Mouse (Mus musculus) heart, postnatal 10 days (tissue): ENCODE results near the gene Fip1l1. TPM values are rescaled to one million over a fixed set of nuclear protein-coding genes. Genes with fewer than 3 reads are reported as not detected.
A peak's percentile ranks its signal among the peaks of the same experiment; 100 is the strongest.

ENCODE experiments used
- DNase-seq, 2 experiments: peaks; one replicate each; pipeline ENCODE4 v3.0.0; 2021
- intact Hi-C: fragments of 180-260 bp; cut with DNase I; formaldehyde crosslinking; loops from one replicate; pipeline ENCODE4 v1.15.1; 2025
- total RNA-seq, 2 experiments: library from RNA; stranded (reverse); gene quantifications; 2 replicates each; pipeline ENCODE4 v1.2.3; 2021

The Fip1l1 gene
- total RNA-seq, 2 experiments from 2014 or later: 41.4 to 41.6 TPM

DNA sequence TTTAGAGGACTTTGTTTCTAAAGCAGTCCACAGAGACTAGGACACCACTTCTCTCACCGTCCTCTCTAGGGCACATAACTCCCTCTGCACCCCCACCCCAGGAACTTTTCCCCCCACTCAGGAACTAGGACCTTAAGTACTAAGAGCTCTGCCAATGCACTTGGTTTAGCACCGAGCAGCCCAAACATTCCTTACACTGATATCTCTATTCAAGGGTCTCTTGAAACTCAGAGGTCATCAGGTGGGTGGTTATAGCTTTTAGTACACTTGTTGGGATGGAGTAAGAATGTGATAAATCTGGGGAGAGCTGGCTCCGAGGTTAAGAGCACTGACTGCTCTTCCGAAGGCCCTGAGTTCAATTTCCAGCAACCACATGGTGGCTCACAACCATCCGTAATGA, 77.5 kb downstream of the Fip1l1 start:
- no peak for DNase-seq
- intact Hi-C loops: no loop called here

DNA sequence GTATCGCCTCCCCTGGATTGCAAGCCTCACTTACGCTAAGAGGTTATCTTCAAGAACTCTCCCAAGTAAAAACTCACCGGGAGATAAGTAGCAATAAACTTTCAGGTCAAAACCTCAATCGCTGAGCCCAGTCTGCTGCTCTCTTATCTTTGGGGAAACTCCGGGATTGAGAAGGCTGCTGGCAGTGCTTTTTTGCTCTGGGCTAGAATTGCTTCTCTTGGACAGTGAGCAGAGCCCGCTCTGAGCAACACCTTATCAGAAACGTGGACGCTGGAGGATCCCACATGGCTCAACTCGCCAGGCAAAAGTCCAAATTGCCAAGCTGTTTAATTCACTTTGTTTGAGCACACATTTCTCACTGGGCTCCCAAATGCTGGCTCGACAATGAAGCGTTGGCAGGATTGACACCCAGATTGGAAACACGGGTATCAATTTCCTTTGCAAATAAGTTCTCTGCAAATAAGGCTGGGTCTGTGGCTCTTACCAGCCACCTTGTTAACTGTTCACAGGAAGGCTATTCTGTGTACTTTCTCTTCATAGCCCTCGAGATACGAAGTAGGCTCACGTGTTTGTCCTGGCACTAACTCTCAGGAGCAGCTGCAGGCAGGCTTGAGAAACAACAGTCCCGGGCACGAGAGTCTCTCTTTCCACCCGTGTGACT, 78.4 kb downstream of the Fip1l1 start:
- intact Hi-C loops: no loop called here

DNA sequence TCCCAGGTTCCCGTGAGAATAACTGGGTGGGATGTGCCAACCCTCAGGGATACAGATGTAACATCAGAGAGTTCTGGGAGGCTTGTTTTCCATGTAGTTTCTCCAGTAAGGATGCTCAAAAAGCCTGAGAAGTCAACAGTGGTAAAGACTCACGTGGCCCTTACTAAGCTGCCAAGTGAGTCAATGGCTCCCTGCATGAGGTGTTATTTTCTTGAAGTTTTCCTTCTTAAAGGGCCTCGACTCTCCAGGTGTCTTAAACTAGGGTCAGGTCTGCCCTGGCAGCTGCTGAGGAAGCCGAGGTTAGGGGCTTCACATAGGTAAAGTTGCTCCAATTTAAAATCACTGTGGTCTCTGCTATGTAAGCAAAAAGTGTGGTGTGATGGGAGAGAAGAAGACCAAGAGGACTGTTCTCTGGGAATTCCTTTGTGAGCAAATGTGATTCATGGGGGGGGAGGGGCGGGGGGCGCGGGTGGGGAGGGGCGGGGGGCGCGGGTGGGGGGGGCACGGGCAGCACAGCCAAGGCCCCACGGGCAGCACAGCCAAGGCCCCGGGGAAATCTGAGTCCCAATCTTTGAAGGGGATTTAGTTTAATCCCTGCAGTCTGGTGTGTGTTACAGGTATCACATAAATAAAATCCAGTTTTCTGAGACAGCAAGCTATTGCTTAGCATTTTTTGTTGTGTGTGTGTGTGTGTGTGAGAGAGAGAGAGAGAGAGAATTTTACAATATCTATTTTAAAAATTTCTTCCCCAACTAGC, 82.7 kb downstream of the Fip1l1 start:
- intact Hi-C loops: no loop called here
- DNase-seq: no peak

More for the DNA sequence above, 78.4 kb downstream of the Fip1l1 start:
- DNase-seq: peak; percentile 65 to 67

DNA sequence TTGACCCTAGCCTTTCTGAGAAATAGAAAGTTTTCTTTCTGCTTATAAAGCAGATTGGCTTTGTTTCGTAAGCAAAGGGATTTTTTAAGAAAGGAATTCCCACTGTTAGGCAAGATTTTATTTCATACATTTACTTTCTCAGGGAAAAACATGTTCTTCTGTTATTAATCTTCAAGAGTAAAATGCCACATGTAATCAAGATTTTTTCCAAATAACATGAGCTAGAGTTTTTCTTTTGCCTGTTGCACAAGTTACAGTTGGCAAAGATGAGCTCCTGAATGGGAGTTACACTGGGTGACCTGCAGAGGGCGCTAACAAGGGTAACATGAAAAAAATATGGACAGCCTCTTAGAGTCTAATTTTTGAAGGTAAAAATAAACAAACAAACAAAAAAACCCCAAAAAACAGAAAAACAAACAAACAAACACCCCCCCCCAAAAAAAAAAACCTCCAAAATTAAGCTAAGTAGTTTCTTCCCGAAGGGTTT, 83.4 kb downstream of the Fip1l1 start:
- intact Hi-C loops: no loop called here
- peak in 1 of 2 experiments; percentile 57 for DNase-seq

DNA sequence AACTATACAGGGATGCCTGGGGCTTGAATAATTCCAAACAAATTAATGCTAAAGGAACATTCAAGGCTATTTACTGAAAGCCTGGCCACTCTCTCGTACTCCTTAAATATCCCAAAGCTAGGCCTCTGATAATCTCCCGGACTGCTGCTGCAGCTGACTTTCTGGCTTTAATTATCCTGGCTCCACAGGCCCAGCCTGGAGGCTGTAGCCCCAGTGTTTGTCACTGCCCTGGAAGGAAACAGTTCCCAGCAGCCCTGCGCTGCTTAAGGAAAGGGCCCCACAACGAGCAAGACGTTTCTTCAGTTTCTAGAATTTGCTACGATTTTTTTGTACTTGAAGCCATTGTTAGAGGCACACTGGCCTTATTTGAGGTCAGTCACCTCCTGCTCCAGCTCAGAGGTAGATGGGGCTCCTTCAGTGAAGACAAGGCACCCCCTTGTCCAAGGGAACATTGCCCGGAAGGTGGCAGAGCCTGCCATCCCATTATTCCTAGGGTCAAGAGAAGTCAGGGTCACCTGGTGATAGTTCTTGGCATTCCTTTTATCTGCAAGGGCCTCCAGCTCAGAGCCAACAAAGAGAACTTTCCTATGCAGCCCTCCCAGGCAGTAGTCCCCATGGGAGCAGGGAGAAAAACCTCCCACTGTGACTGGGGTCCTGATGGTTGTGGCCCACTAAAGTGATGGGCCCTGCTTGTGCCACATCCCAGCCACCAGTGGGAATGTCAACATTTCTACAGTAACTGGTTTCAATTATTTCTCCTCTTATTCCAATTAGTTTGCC, 86.6 kb downstream of the Fip1l1 start:
- intact Hi-C loops: no loop called here
- DNase-seq: peak in 1 of 2 experiments; percentile 32

DNA sequence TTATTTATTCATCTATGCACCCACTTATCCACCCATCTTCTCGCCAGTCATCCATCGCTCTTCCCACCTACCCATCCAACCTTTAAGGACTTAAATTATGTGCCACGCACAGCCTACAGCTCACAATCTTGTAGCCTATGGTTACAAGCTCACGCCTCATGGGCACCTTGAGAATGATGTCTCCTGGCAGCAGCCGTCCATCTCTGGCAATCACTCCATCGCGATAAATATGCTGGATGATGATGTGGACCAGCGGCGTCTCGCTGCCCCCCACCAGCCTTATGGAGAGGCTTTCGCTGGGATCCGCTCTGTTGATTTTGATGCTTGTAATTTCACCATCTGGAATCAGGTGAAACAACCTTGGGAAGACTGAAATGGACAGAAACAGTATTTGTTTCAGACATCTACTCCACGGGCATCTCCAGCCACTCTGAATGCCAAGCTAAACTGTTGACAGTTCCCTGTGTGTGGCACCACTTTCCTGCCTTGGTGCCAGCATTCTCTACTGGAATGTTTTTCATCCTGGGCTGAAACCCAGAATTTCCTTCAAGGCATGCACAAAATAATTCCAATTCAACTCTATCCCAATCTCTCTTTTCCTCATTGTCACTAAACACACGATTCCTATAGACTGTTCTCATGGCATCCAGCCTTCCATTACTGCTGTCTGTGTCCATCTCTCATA, 88.2 kb downstream of the Fip1l1 start:
- DNase-seq: peak; percentile 25 to 48
- intact Hi-C loops: no loop called here

DNA sequence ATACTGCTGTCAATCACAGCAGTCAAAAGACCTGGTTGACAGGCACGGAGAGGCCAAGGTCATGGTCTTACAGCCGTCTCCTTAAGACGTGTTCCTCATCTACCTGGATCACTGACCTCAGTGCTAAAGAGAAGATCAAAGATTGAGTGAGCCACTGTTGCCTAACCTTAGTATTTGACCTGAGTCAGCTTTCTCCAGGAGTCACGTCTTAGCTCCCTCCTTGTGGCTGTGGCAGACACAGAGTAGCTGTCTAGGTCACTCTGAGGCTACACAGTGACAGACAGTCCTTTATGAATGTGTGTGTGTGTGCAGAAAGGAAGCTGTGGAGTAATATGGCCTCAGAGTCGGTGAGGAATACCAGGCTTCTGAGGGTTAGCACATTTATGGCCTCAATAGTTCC, 89.1 kb downstream of the Fip1l1 start:
- intact Hi-C loops: no loop called here
- no peak for DNase-seq

DNA sequence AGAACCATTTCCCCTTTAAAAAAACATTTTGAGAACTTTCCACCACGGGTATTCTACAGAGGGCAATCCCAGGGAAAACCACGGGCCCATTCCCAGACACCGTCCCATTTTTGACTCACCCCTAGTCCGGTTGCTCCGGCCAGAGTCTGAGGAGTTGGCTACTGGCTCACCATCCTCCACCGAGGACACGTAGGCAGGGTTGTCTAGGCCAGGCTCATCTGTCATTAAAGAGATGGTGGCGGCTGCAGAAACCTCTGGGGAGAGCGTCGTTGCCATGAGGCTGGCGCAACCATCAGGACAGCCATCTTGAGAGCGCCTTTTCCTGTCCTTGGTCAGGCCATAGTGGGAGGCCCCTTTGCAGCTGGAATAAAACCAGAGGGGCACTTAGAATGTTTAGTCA, 92.8 kb downstream of the Fip1l1 start:
- intact Hi-C loops: no loop called here
- no peak for DNase-seq

DNA sequence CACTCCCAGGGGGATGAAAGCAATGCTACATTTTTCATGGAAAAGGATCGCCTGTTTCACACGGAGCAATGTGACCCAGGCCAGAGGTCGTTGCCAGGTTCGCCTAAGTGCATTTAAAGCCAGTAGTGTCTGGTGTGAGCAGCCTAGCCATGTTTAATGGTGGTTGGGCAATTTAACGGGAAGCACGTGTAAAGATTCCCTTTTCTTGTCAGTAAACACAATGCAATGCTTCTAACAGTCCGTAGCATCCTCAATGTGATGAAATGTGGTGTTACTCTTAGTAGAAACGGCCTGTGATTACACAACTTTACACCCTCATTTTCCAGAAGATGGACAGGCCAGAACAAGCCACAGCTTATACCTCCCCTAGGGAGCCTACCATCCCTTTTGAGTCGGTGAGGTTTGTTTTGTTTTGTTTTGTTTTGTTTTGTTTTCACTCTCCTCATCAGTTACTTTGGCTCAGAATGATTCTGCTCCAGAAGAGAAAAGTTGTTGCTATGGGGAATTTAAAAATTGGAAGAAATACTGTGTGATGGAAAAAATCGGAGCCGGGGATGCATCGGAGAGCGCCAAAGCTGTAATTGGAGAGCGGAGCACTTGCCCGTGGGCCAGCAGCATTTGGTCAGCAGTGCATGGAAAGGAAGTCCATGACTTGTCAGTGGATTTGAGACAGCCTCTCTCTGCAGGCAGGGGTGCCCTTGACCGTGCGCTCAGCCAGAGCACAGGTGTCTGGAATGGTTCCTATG, 97.3 kb downstream of the Fip1l1 start:
- intact Hi-C loops: loop anchor here (10.0 kb wide), 1 partner anchor 318 kb away; no protein-coding TSS in a partner anchor
- peak; percentile 42 to 49 for DNase-seq

DNA sequence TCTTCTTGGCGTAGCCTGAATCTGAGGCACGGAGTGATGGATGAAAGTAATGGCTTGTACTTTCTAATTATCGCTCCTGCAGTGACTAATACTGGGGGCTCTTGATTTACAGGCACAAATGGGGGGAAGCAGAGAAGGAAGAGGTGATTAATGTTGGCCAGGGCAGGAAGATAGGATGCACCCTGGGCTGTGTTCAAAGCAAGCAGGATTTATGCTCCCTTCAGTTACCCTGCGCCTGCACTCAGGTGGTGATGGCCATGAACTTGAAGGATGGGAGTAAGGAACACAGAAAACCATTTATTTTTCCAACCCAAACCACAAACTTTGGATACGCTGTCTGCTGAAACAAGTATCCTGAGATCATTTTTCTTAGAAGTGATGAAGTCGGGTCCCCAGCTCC, 98.2 kb downstream of the Fip1l1 start:
- no peak for DNase-seq

DNA sequence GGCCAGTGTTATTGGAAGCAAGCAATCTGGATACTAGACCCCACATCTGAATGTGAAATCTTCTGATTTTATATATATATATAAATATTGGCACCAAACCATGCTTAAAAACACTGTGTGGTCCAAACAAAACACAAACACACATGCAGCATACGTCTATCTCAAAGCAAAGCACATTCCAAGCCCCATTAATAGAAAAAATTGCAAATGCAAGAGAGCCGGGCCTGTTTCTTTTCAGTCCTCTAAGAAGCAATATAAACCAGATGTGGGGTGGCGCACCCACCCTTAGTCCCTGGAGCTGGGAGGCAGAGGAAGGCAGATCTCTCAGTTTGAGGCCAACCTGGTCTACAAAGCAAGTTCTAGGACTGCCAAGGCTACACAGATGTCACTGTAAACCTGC, 99.1 kb downstream of the Fip1l1 start:
- intact Hi-C loops: loop anchor here (10.0 kb wide), 1 partner anchor 320 kb away; no protein-coding TSS in a partner anchor
- no peak for DNase-seq

More for the DNA sequence above, 98.2 kb downstream of the Fip1l1 start:
- intact Hi-C loops: loop anchor here (10.0 kb wide), 1 partner anchor 319 kb away; no protein-coding TSS in a partner anchor

DNA sequence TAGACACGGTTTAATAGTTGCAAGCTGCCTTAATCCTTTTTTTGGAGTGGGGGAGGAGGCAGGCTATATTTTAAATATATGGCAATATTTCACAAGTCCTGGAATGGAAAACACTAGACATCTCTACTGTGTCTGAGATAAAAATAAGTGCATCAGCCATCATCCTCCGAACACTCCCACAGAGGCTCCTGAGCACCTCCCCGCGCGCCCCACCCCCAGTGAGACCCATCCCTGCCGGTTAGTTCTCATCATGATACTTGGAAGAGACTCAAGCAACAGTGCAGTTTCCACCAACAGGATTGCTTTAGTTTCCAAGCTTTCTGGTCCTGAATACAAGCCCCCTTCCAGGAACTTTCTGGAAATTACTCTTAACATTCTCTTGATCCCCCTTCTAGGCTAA, 104.3 kb downstream of the Fip1l1 start:
- intact Hi-C loops: loop anchor here (10.0 kb wide), 1 partner anchor 325 kb away; no protein-coding TSS in a partner anchor
- DNase-seq: no peak

DNA sequence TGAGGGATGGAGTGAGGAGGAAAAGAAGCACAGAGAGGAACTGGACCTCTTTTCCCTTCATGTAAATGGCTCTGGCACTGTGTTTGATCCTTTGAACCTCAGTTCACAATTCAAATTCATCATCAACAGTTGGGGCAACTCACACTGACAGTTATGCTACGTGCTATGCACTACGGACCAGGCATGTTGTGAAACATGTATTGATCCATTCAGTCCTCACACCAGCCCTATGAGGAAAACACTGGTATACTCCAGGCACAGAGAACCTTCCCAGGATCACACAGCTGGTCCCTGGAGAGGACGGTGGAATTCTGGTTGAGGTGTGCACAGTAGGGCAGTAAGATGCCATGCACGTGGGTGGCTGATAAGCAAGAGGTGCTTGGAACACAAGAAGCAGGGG, 105.3 kb downstream of the Fip1l1 start:
- intact Hi-C loops: loop anchor here (2.0 to 5.0 kb wide), 3 partner anchors 62 to 510 kb away; partner anchors contain the start of gene Lnx1
- DNase-seq: no peak

DNA sequence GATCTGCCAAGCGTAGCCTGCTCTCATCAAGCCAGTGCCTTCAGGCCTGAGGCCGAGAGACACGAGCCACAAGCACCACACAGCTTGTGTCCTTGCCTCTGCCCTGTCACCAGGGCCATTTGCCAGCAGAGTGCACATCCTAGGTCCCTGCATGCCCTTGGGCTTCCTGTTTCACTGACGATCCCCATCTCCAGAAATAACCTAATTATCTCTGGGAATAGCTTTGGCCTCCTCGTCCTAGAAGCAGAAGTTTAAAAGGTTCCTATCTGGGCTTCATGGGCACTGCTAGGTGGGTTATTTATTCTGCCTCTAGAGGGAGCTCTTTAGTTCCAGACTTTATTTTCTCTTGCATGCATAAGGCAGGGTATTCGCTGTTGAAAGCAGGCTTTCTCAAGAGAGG, 105.8 kb downstream of the Fip1l1 start:
- peak; percentile 66 to 70 for DNase-seq
- intact Hi-C loops: loop anchor here (1.0 to 5.0 kb wide), 4 partner anchors 61 to 510 kb away; partner anchors contain the start of gene Lnx1

DNA sequence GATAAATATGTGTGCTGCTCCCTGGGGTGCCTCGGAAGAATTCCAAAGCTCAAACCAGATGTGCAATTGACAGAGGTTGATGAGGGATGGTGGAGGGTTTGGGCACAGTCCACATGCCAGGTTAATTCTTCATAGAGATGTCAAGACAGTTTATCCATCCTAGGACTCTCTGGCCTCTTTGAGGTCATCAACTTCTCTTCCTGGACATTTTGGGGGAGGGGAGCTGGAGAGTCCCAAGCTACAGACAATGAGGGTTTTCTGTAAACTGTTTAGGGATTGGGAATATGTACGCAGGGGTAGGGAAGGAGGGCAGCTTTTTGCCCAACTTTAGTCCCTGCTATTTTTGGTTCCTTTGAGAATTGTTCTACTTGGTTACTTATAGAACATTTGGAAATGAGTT, 107.0 kb downstream of the Fip1l1 start:
- no peak for DNase-seq
- intact Hi-C loops: loop anchor here (5.0 kb wide), 2 partner anchors 60 to 300 kb away; partner anchors contain the start of gene Lnx1

DNA sequence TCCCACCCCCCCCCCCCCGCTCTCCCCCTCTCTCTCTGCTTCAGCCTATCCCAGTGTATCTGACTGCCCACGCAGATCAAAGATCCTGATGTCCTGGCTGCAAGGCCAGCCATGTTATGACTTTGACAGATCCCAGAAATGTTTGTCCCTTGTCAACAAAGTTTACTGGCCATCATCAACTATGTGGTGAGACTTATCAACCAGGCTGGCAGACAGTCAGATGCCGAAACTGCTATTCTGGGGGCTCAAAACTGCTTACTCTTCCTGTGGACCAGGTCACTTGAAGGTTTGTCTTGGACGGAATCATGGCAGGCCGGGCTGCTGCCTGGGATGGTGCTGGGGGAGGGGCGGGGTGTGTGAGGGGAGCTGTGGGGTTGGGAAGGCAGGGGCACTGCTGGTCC, 112.3 kb downstream of the Fip1l1 start:
- intact Hi-C loops: no loop called here
- DNase-seq: peak; percentile 27 to 29

DNA sequence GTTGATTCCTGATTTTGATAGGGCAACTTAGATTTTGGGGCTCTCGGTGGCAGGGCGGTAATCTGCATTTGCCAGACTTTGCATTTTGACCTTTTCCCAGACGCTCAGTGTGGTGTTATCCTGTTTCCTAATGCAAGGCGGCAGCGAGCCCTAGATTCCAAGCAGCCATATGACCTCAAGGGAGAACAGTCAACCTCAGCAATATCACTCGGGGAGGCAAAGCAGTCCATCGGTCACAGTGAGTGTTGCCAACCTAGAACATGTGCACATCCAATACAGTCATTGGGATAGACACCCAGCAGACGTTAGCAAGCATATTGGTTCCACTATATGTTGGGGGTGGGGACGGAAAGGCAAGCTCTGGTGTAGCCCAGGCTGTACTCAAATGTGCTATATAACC, 113.0 kb downstream of the Fip1l1 start:
- intact Hi-C loops: no loop called here
- no peak for DNase-seq
